Mouse (Mus musculus): ENCODE data around the gene Iqcf1.

GRCm38 (mm10) chr9:106462430-106462800 is 37.4 kb upstream of the Iqcf1 start:
- TF ChIP-seq JUND (conservative IDR thresholded peaks at IDR 0.05; ENCODE audit: low read depth, low read length) (no peak), EP300 (IDR thresholded peaks at IDR 0.05; ENCODE audit: low read length) (no peak), POLR2A (IDR thresholded peaks at IDR 0.05; ENCODE audit: low read depth, low read length) (no peak), SIN3A (IDR thresholded peaks at IDR 0.05; ENCODE audit: low read length) (no peak), MAZ (IDR thresholded peaks at IDR 0.05; ENCODE audit: low read depth, low read length) (no peak), CTCF (conservative IDR thresholded peaks at IDR 0.05 in 1 of 2, IDR thresholded peaks at IDR 0.05 in 1 of 2; ENCODE audit: low read depth in 2 of 2, low read length in 2 of 2) (no peak), MXI1 (IDR thresholded peaks at IDR 0.05; ENCODE audit: low read depth, low read length) (no peak), CHD2 (IDR thresholded peaks at IDR 0.05; ENCODE audit: low read length) (no peak), ZKSCAN1 (IDR thresholded peaks at IDR 0.05; ENCODE audit: borderline replicate concordance, low read depth, low read length) (no peak), ELF1 (IDR thresholded peaks at IDR 0.05; ENCODE audit: low read depth, low read length) (no peak)
